Mouse (Mus musculus): ENCODE measurements at regions not wholly inside any gene's neighbourhood (a gene's known extent, or its start where the extent isn't known, plus 50 kb on each side); places are given as distances from the start of the nearest gene placed in this dataset.

DNA sequence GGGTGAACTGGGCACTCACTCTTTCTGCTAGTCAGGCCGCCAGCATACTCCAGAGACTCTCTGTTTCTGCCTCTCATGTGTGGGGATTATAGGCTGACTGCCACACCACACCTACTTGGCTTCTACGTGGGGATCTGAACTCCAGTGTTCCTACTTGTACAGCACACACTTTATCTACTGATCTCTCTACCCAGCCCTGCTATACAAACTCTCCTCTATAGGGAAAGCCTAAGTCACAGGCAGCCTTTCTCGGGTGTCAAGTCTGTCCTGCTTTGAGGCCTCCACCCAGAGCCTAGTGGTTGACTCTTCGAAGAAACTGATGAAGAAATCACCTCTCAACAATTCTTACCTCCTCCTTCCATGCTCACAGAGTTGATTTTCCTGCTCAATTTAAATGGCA is 597.5 kb downstream of the Insc start:
- H3K9ac ChIP-seq (ENCODE audit: low read depth, low read length), result no peak overlapping the region
- no peak for DNase-seq
- 78% methylated on average over 4 of the region's 4 CpGs for WGBS
- H3K4me1 ChIP-seq (ENCODE audit: control insufficient read depth, insufficient read depth, low read length), result no peaks in the 10 kb centered on the region
- H3K27me3 ChIP-seq (ENCODE audit: control insufficient read depth, insufficient read depth, low read length), result no peaks in the 10 kb centered on the region
- no peak overlapping the region for H3K4me3 ChIP-seq
- H3K27ac ChIP-seq, result no peak overlapping the region
- no peaks in the 10 kb centered on the region for H3K79me2 ChIP-seq (replicated peaks; ENCODE audit: control insufficient read depth, insufficient read depth, low read length)
- no peaks in the 10 kb centered on the region for H3K36me3 ChIP-seq (ENCODE audit: control insufficient read depth, insufficient read depth, low read length)
- intact Hi-C loops (cut with DNase I), result no loop called here
- no peak for TF ChIP-seq CTCF (IDR thresholded peaks at IDR 0.05)
- TF ChIP-seq EP300 (IDR thresholded peaks at IDR 0.05; ENCODE audit: insufficient read depth, low read depth, low read length), result no peak
- TF ChIP-seq POLR2A (IDR thresholded peaks at IDR 0.05; ENCODE audit: insufficient read depth, low read depth, low read length), result no peak

DNA sequence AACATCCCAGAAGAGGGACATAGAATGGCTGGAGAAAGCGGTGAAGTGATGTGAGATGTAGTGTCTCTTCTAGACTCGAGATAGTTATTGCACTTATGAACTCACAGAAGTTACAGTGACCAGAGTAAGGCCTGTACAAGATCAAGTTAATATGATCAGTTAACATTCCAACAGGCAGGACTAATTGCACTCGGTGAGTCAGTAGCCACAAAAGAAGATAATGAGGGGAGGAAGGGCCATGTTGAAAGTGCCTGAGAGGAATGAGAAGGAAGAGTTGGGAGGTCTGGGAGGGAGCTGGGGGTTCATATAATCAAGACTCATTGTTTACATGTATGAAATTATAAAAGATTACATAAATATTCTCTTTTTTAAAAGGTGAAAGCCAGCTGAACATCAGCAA is 602.3 kb downstream of the Insc start:
- Histone ChIP-seq H3K4me1 (ENCODE audit: control insufficient read depth, insufficient read depth, low read length) (no peaks in the 10 kb centered on the region), H3K27ac (no peak overlapping the region), H3K27me3 (ENCODE audit: control insufficient read depth, insufficient read depth, low read length) (no peaks in the 10 kb centered on the region), H3K4me3 (no peak overlapping the region), H3K79me2 (replicated peaks; ENCODE audit: control insufficient read depth, insufficient read depth, low read length) (no peaks in the 10 kb centered on the region), H3K36me3 (ENCODE audit: control insufficient read depth, insufficient read depth, low read length) (no peaks in the 10 kb centered on the region), H3K9ac (ENCODE audit: low read depth, low read length) (no peak overlapping the region)
- DNase-seq, result no peak
- TF ChIP-seq CTCF (IDR thresholded peaks at IDR 0.05), result no peak
- no peak for TF ChIP-seq POLR2A (IDR thresholded peaks at IDR 0.05; ENCODE audit: insufficient read depth, low read depth, low read length)
- no peak for TF ChIP-seq EP300 (IDR thresholded peaks at IDR 0.05; ENCODE audit: insufficient read depth, low read depth, low read length)
- intact Hi-C loops (cut with DNase I), result no loop called here
- 70% methylated on average over 3 of the region's 3 CpGs for WGBS

DNA sequence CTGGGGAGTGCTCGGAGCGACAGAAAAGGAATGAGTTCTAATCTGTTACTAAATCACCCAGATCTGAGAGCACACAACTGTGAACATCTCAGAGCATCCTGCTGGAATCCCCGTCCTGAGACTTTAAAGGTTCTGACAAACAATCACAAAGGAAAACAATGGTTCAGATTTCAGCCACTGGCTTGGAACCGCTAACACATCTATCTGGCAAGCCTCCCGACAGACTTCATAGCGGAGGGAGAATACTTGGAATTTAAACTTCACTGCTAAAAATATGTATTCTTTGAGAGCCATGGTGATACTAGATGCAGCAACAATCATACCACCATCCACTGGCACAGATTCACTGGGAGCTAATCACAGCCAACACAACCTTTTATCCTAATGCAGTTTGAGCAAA is 615.2 kb downstream of the Insc start:
- 31% methylated on average over 6 of the region's 6 CpGs for WGBS
- TF ChIP-seq CTCF (IDR thresholded peaks at IDR 0.05) (no peak), EP300 (IDR thresholded peaks at IDR 0.05; ENCODE audit: insufficient read depth, low read depth, low read length) (no peak)
- no peak overlapping the region for H3K4me3 ChIP-seq
- intact Hi-C loops (cut with DNase I), result no loop called here
- no peak for DNase-seq
- H3K79me2 ChIP-seq (replicated peaks; ENCODE audit: control insufficient read depth, insufficient read depth, low read length), result no peaks in the 10 kb centered on the region
- H3K4me1 ChIP-seq (ENCODE audit: control insufficient read depth, insufficient read depth, low read length), result no peaks in the 10 kb centered on the region
- H3K36me3 ChIP-seq (ENCODE audit: control insufficient read depth, insufficient read depth, low read length), result no peaks in the 10 kb centered on the region
- H3K9ac ChIP-seq (ENCODE audit: low read depth, low read length), result no peak overlapping the region
- no peak overlapping the region for H3K27ac ChIP-seq
- H3K27me3 ChIP-seq (ENCODE audit: control insufficient read depth, insufficient read depth, low read length), result no peaks in the 10 kb centered on the region

DNA sequence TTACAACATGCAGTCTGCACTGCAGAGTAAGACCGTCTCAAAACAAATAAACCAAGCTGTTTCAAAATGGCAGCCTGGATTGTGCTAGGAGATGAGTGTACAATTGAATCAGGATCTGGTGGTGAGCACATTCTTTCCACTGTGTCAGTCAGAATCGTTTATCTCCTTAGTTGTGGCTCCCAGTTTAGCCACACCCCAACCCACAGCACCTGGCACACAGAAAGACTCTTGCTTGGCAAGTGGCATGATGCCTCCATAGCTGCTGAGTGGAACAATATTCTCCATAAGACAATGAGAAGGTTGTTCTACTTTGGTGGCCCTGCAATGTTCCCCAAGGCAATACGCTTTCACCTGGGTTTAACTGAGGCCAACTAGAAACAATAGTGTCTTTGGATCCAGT is 616.6 kb downstream of the Insc start:
- no peaks in the 10 kb centered on the region for H3K4me1 ChIP-seq (ENCODE audit: control insufficient read depth, insufficient read depth, low read length)
- H3K27me3 ChIP-seq (ENCODE audit: control insufficient read depth, insufficient read depth, low read length), result no peaks in the 10 kb centered on the region
- DNase-seq, result no peak
- H3K36me3 ChIP-seq (ENCODE audit: control insufficient read depth, insufficient read depth, low read length), result no peaks in the 10 kb centered on the region
- WGBS, result 75% methylated on average over 3 of the region's 3 CpGs
- H3K79me2 ChIP-seq (replicated peaks; ENCODE audit: control insufficient read depth, insufficient read depth, low read length), result no peaks in the 10 kb centered on the region
- no peak overlapping the region for H3K27ac ChIP-seq
- no peak overlapping the region for H3K9ac ChIP-seq (ENCODE audit: low read depth, low read length)
- intact Hi-C loops (cut with DNase I), result no loop called here
- TF ChIP-seq EP300 (IDR thresholded peaks at IDR 0.05; ENCODE audit: insufficient read depth, low read depth, low read length) (no peak), POLR2A (IDR thresholded peaks at IDR 0.05; ENCODE audit: insufficient read depth, low read depth, low read length) (no peak), CTCF (IDR thresholded peaks at IDR 0.05) (no peak)
- H3K4me3 ChIP-seq, result no peak overlapping the region

DNA sequence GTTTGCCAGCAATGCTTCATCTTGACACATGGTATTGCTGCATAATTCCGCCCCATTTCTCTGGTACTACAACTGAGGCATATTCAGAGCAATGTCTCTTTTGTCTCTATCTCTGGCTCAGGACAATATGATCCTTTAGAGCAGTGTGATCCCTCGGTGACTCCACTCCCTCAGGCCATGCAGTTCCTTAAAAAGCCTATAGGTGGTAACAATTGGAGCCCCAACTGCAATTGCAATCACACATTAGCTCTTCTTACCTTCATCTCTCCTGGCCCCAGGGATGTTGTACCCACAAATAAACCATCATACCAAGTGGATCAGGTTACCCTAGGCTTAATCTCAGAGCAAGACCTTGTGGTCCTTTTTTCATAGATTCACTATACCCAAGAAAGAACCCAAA is 618.6 kb downstream of the Insc start:
- WGBS, result 85% methylated on average over 2 of the region's 2 CpGs
- Histone ChIP-seq H3K4me3 (no peak overlapping the region), H3K36me3 (ENCODE audit: control insufficient read depth, insufficient read depth, low read length) (no peaks in the 10 kb centered on the region), H3K27me3 (ENCODE audit: control insufficient read depth, insufficient read depth, low read length) (no peaks in the 10 kb centered on the region), H3K4me1 (ENCODE audit: control insufficient read depth, insufficient read depth, low read length) (no peaks in the 10 kb centered on the region), H3K27ac (no peak overlapping the region), H3K79me2 (replicated peaks; ENCODE audit: control insufficient read depth, insufficient read depth, low read length) (no peaks in the 10 kb centered on the region), H3K9ac (ENCODE audit: low read depth, low read length) (no peak overlapping the region)
- TF ChIP-seq EP300 (IDR thresholded peaks at IDR 0.05; ENCODE audit: insufficient read depth, low read depth, low read length) (no peak), CTCF (IDR thresholded peaks at IDR 0.05) (peak; percentile 45), POLR2A (IDR thresholded peaks at IDR 0.05; ENCODE audit: insufficient read depth, low read depth, low read length) (no peak)
- no peak for DNase-seq
- intact Hi-C loops (cut with DNase I), result no loop called here

DNA sequence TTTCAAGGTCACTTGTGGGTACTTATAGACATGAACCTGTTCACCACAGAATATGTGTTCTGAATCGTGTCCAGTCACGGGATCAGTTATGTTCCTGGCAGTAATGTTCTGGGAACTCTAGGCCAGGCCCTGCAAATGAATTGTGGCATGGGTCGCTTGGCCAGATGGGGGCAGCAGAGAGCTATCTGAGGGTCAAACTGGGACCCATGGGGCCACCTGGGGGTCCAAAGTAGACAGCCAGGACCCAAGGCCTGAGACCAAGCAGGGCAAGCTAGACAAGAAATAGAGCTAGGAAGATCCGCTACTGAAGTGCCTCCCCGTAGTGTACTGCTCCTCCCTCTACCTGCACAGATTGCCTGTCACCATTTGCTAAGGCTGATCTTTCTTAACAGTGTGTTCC is 623.4 kb downstream of the Insc start:
- Histone ChIP-seq H3K79me2 (replicated peaks; ENCODE audit: control insufficient read depth, insufficient read depth, low read length) (no peaks in the 10 kb centered on the region), H3K9ac (ENCODE audit: low read depth, low read length) (no peak overlapping the region), H3K36me3 (ENCODE audit: control insufficient read depth, insufficient read depth, low read length) (no peaks in the 10 kb centered on the region), H3K27ac (no peak overlapping the region), H3K4me1 (ENCODE audit: control insufficient read depth, insufficient read depth, low read length) (no peaks in the 10 kb centered on the region), H3K27me3 (ENCODE audit: control insufficient read depth, insufficient read depth, low read length) (no peaks in the 10 kb centered on the region), H3K4me3 (no peak overlapping the region)
- WGBS, result 56% methylated on average over 5 of the region's 5 CpGs
- peak; percentile 23 to 68 for DNase-seq
- TF ChIP-seq EP300 (IDR thresholded peaks at IDR 0.05; ENCODE audit: insufficient read depth, low read depth, low read length) (no peak), CTCF (IDR thresholded peaks at IDR 0.05) (peak; percentile 83), POLR2A (IDR thresholded peaks at IDR 0.05; ENCODE audit: insufficient read depth, low read depth, low read length) (no peak)
- intact Hi-C loops (cut with DNase I), result loop anchor here (1.0 to 5.0 kb wide), 2 partner anchors 150 to 673 kb away; no protein-coding TSS in a partner anchor
